Mouse (Mus musculus): ENCODE results near the gene Fam241a.

GRCm38 (mm10) chr3:127889570-127889969 lies 6.6 kb downstream of the Fam241a start:
- TF ChIP-seq CTCF (IDR thresholded peaks at IDR 0.05; ENCODE audit: insufficient read depth, low read length) (no peak), POLR2A (IDR thresholded peaks at IDR 0.05; ENCODE audit: borderline replicate concordance, extremely low read depth, low read depth, low read length) (no peak)

Data from lung, adult 2 months (tissue).